Mouse (Mus musculus) heart, adult 9 months (tissue): Measurements from ENCODE around the gene Sebox.

Experiments
- DNase-seq, 2 experiments: peaks; one replicate each; pipeline ENCODE4 v3.0.0; 2022; ENCODE audit warnings: low spot score in 2 of 2

Gene Sebox

GRCm38 (mm10) chr11:78502909-78503650, at the start of gene Sebox:
Gene Sebox (plus strand): TSS chr11:78503447.
- no peak for DNase-seq

- peak in 1 of 2 experiments; percentile 21 for DNase-seq
These were observed 49.6 kb upstream of the Sebox start for GRCm38 (mm10) chr11:78453675-78454074.

DNA sequence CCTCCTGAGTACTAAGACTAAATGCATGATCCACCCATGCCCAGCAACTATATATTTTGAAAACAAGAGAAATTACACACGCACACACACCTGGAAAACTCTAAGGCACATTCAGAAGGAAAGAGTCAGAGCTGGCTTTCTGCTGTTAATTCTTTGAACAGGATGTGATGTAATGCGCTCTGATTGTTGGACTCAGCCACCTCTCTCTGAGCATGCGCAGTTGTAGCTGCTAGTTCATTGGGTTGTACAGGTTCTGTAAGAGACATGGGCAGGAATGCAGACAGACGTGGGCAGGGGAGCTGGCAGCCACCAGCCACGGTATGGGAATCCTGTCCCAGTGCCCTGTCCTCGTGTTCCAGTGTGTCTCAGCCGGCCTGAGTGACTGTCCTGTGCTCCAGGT, 49.0 kb upstream of the Sebox start:
- DNase-seq: no peak

- peak in 1 of 2 experiments; percentile 13 for DNase-seq
These were observed 47.9 kb upstream of the Sebox start for GRCm38 (mm10) chr11:78455308-78455707.

DNA sequence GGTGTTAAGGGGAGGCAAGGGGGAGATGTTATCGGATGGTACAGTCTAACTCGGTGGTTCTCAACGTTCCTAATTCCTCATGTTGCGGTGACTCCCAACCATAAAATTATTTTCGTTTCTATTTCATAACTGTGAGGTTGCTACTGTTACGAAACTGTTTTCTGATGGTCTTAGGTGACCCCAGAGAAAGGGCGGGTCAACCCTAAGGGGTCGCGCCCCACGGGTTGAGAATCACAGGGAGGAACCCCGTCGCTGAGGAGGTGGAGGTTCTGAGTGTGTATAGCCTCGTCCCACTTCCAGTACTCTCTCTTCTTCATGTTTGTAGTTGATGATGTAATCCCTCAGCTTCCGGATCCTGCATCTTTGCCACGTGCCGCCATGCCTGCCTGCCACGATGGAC, 44.5 kb upstream of the Sebox start:
- DNase-seq: no peak

DNA sequence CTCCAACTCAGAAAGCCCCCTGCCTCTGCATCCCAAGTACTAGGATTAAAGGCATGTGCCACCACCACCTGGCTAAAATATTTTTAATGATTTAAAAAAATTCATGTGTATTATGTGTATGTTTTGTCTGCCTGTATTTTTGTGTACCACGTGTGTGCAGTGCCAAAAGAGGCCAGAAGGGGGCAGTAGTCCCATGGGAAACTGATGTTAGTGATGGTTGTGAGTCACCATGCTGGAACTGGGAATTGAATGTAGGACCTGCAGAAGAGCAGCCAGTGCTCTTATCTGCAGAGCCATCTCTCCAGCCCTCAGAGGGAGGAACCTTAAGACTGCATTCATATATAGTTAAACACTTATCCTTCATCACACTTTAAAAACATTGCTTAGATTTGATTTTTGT, 41.4 kb upstream of the Sebox start:
- no peak for DNase-seq

DNA sequence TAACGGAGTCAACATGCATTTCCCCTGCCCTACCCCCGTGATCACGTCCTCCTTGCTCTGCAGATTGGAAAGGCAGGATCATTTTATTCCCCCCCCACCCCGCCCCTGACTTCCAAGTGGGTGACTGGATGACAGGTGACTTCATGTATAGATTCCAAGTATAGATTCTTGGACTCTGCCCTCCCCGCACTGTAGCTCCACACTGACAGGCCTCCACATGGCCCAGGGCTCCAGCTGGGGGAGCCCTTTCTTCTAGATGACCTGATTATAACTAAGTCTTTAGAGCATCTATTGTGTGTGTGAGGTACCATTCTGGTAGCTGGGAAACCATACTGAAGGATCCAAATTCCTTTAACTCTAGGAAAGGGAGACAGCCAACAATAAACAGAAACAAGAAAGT, 40.6 kb upstream of the Sebox start:
- DNase-seq: no peak

- DNase-seq: no peak
These were observed 39.8 kb upstream of the Sebox start for GRCm38 (mm10) chr11:78463286-78464036.

DNA sequence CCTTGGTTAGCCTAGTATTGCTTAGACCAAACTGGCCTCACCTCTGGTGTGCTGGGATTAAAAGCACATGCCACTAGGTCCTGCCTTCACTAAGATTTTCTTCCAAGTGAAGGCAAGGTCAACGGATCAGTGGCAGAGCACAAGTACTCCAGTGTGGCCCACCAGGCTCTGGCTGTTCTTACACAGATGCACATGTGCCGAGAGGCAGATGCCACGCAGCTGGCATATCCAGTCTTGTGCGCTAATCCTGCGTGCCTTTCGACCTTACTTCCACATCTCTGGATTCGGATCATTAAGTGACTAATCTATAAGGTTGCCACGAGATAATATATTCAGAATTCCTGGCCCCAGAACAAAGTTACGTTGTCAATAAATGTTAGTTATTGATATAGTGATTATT, 38.1 kb upstream of the Sebox start:
- DNase-seq: no peak

DNA sequence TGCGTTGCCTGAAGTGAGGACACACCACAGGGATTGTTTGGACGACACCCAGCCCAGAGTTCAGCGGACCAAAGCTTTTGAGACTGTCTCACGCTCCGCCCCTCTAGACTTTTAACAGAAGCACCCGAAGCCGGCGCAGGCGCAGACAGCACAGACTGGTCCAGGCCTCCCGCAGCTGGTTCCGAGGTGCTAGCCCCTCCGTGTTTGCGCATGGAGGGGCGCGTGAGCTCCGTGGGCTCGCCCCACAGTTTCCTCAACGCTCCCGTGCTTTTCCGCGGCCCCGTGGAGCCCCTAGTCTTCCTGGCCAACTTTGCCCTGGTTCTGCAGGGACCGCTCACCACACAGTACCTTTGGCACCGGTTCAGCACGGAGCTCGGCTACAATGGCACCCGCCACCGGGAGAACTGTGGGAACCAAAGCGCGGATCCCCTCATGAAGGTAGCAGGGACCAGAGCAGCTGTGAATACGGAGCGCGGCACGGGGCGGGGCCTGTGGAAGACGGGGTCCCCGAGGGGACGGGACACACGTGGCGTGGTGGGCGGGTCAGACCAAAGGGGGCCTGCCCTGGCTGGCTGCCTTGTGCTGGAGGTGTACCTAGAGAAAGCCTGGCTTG, 37.6 kb upstream of the Sebox start, which contains the start of gene Slc46a1:
Gene Slc46a1 (plus strand): TSS at position 130 of the 613 bp plus-strand sequence.
- DNase-seq: peak; percentile 78 to 81

DNA sequence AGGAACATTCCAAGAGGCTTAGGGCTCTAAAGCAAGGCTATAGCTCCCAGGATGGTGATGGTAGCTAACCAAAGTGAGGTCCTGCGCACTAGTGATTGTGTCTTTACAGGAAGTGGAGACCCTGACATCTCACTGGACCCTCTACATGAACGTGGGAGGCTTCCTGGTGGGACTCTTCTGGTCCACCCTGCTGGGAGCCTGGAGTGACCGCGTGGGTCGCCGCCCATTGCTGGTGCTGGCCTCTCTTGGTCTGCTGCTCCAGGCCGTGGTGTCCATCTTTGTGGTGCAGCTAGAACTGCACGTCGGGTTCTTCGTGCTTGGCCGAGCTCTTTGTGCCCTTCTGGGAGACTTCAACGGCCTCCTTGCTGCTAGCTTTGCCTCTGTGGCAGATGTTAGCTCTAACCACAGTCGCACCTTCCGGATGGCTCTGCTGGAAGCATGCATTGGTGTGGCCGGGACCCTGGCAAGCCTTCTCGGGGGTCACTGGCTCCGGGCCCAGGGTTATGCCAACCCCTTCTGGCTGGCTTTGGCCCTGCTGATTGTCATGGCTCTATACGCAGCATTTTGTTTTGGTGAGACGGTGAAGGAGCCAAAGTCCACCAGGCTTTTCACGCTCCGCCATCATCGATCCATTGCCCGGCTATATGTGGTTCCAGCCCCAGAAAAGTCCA, 36.9 kb upstream of the Sebox start:
- DNase-seq: no peak

GRCm38 (mm10) chr11:78467515-78467914, 35.7 kb upstream of the Sebox start:
- DNase-seq: no peak

- DNase-seq: no peak
These were observed 35.3 kb upstream of the Sebox start for GRCm38 (mm10) chr11:78467932-78468331.

- no peak for DNase-seq
These were observed 31.7 kb upstream of the Sebox start for GRCm38 (mm10) chr11:78471326-78472103.

DNA sequence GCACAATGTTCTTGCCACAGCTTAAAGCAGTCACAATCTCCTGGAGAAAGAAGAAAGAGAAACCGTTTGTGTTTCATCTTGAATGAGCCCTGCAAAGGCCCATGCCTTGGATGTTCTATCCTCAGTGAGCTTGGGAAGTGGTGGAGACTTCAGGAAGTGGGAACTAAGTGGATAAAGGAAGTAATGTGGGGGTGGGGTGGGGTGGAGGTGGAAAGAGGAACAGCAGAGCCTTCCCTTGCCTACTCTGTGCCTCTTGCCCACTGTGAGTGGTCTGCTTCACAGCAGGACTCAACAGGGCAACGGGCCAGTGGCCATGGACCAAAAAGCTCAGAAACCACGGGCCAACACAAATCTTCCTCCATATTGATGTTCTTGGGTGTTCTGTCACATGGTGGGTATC, 28.0 kb upstream of the Sebox start:
- DNase-seq: no peak

GRCm38 (mm10) chr11:78483639-78484038, 19.6 kb upstream of the Sebox start:
- no peak for DNase-seq

- DNase-seq: peak; percentile 44 to 62
These were observed 15.1 kb upstream of the Sebox start for GRCm38 (mm10) chr11:78488168-78488567.

DNA sequence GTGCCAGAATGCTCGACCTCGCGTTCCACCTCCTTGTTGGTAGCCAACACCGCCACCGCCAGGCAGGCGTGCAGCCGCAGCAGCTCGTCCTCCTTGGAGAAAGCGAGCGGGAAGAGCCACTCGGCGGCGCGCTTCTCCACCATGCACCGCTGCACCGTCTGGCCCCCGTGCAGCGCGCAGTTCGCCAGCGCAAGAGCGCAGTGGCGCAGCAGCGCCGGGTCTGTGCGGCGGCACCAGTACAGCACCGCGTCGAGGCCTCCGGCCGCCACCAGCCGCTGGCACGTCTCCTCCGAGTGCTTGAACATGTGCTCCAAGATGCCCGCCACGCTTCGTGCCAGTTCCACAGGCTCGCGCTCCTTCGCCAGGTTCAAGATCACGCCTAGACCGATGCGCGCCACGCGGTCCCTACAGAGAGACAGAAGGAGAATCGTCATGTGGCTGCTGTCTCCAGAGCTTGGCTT, 12.4 kb upstream of the Sebox start:
- DNase-seq: no peak

DNA sequence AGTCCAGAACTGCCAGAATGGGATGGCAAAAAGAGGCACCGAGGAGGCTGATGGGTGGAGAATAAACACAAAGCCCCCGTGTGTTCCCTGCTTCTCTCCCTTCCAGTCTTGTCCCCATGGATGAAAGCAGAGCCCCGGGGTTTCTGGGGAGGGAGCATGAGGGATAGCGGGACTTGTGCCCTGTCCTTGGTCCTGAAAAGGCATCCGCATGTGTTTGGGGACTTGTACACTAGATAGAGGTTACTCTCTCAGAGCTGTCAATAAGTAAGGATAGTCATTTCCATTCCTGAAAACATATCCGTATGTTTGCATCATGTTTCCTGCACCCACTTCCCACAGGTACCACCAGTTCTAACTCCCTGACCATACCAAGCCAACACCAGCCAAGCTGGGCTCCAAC, 7.3 kb upstream of the Sebox start:
- DNase-seq: no peak

- DNase-seq: no peak
These were observed 6.1 kb upstream of the Sebox start for GRCm38 (mm10) chr11:78497071-78497541.
